Mouse (Mus musculus): ENCODE measurements around the gene Tma16. TPM values are rescaled to one million over a fixed set of nuclear protein-coding genes. Genes with fewer than 3 reads are reported as not detected.

The Tma16 gene
- polyA plus RNA-seq, 1 experiment, result 1.5 TPM

GRCm38 (mm10) chr8:66436804-66437203, 49.5 kb downstream of the Tma16 start:
- 79% methylated on average over 1 of the region's 1 CpGs for WGBS
- no peaks in the 10 kb centered on the region for H3K4me1 ChIP-seq (ENCODE audit: control insufficient read depth, insufficient read depth, low read length)
- H3K4me3 ChIP-seq (replicated peaks; ENCODE audit: extremely low read depth, low read depth, low read length), result no peak overlapping the region
- no peak for DNase-seq
- no peak for TF ChIP-seq POLR2A (IDR thresholded peaks at IDR 0.05; ENCODE audit: borderline replicate concordance, extremely low read depth, low read depth, low read length)
- no peak for TF ChIP-seq CTCF (IDR thresholded peaks at IDR 0.05; ENCODE audit: insufficient read depth, low read length)

GRCm38 (mm10) chr8:66433577-66433976, 52.8 kb downstream of the Tma16 start:
- TF ChIP-seq POLR2A (IDR thresholded peaks at IDR 0.05; ENCODE audit: borderline replicate concordance, extremely low read depth, low read depth, low read length) (no peak), CTCF (IDR thresholded peaks at IDR 0.05; ENCODE audit: insufficient read depth, low read length) (no peak)

GRCm38 (mm10) chr8:66430639-66431038, 55.7 kb downstream of the Tma16 start:
- no peak for TF ChIP-seq CTCF (IDR thresholded peaks at IDR 0.05; ENCODE audit: insufficient read depth, low read length)
- no peak for TF ChIP-seq POLR2A (IDR thresholded peaks at IDR 0.05; ENCODE audit: borderline replicate concordance, extremely low read depth, low read depth, low read length)
- no peak for DNase-seq
- 57% methylated on average over 2 of the region's 2 CpGs for WGBS
- Histone ChIP-seq H3K4me3 (replicated peaks; ENCODE audit: extremely low read depth, low read depth, low read length) (no peak overlapping the region), H3K4me1 (ENCODE audit: control insufficient read depth, insufficient read depth, low read length) (no peaks in the 10 kb centered on the region)

More at GRCm38 (mm10) chr8:66433577-66433976, 52.8 kb downstream of the Tma16 start:
- DNase-seq, result no peak
- Histone ChIP-seq H3K4me3 (replicated peaks; ENCODE audit: extremely low read depth, low read depth, low read length) (no peak overlapping the region), H3K4me1 (ENCODE audit: control insufficient read depth, insufficient read depth, low read length) (no peaks in the 10 kb centered on the region)

Other genes with a start within 250 kb of the Tma16 start
- not detected in 2 replicates for gene Tktl2, start 25.2 kb upstream of the Tma16 start, polyA plus RNA-seq (2012; rRNA removed)
- gene Npy5r, start 201.6 kb upstream of the Tma16 start, polyA plus RNA-seq (2012; rRNA removed), result not detected in 2 replicates
- gene Npy1r, start 210.7 kb upstream of the Tma16 start, polyA plus RNA-seq (2012; rRNA removed), result 2.6 and 3.0 TPM in 2 replicates

Data from lung, adult 2 months (tissue).